Mouse (Mus musculus): ENCODE measurements around the gene Exoc1.

DNA sequence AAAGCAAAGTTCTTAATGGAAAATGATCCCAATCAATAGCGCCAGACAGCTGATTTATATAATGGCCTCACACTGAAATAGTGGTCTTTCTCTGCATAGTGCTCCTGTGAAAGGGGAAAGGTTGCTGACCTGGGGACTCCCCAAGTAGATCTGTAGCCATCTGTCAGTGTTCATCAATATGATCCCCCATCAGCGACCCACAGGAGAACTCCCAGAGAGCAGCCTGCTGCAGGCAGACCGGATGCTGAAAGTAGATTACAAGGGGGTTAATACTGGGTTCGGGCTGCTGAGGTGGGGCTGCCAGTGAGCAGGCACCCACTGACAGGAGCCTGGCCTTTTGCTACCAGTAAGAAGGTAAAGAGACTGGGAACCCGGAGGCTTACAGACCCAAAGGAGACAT, 45.3 kb upstream of the Exoc1 start, which contains the start of gene Gm7271:
- TF ChIP-seq CTCF (IDR thresholded peaks at IDR 0.05; ENCODE audit: low read depth, low read length) (no peak), POLR2A (IDR thresholded peaks at IDR 0.05; ENCODE audit: extremely low read depth, insufficient read depth, low read length) (no peak)
